Mouse (Mus musculus): ENCODE measurements around the gene Astn2. TPM values are rescaled to one million over a fixed set of nuclear protein-coding genes. Genes with fewer than 3 reads are reported as not detected.

Gene Astn2
- polyA plus RNA-seq, 1 experiment from 2014 or later = 0.69 TPM

DNA sequence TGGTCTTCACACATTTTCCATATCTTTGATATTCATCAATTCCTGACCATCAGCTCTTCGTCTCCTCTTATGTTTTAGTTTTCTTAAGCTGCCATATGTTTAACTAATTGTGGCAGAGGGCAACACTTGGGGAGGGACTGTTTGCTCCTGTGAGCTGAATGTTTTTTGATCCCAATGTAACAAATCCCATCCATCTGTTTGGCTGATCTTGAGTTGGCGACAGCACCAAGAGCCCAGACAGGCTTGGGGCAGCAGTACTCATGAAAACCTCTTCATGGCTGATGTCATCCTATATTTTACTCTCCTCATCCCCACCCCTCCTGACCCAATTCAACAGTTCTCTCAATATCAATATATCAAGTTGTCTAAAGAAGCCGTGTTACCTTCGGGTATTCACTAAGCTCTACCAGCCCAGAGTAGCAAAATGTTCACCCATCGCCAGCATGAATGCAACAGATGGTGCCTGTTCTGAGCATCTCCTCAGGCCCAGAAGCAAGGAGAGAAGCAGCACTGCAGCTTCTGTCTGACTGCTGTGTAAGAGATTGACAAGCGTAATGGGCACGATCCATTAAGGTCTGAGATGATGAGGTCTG is 281.5 kb downstream of the Astn2 start:
- ATAC-seq (no peak), DNase-seq (ENCODE audit: low spot score) (no peak)
- Histone ChIP-seq H3K4me3 (ENCODE audit: low read depth, low read length) (no peak overlapping the region), H3K36me3 (ENCODE audit: insufficient read depth, low read length) (no peaks in the 10 kb centered on the region), H3K4me1 (ENCODE audit: insufficient read depth, low read depth, low read length) (no peaks in the 10 kb centered on the region), H3K9me3 (ENCODE audit: low read length) (no peaks in the 10 kb centered on the region), H3K4me2 (replicated peaks; ENCODE audit: low read depth, low read length) (no peak overlapping the region), H3K27ac (ENCODE audit: low read length) (no peak overlapping the region), H3K27me3 (replicated peaks; ENCODE audit: insufficient read depth, low read length) (no peaks in the 10 kb centered on the region), H3K9ac (replicated peaks; ENCODE audit: low read depth) (no peak overlapping the region)
- WGBS = 81% methylated on average over 7 of the region's 7 CpGs
- TF ChIP-seq CTCF (IDR thresholded peaks at IDR 0.05) (no peak), EP300 (IDR thresholded peaks at IDR 0.05) (no peak)

DNA sequence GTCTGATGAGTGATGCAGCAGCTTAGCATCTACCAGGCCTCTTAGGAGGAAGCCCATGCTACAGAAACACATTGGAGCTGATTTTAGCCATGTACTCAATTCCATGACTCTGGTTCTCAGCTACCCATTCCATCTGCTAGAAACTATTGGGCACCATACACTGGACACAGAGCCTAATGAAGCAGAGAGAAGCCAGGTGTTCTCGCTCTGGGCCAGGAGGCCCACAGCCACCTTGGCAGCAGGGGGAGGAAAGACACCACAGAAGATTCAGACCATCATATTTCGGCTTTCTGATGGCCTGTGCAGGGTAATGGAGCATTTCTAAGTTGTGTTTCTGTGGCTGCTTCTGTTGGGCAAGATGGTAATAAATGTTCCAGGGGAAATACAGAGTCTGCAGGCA is 290.2 kb downstream of the Astn2 start:
- H3K36me3 ChIP-seq (ENCODE audit: insufficient read depth, low read length) = no peaks in the 10 kb centered on the region
- H3K27ac ChIP-seq (ENCODE audit: low read length) = no peak overlapping the region
- no peaks in the 10 kb centered on the region for H3K27me3 ChIP-seq (replicated peaks; ENCODE audit: insufficient read depth, low read length)
- TF ChIP-seq EP300 (IDR thresholded peaks at IDR 0.05) = no peak
- no peak for TF ChIP-seq CTCF (IDR thresholded peaks at IDR 0.05)
- WGBS = 69% methylated on average over 2 of the region's 2 CpGs
- H3K9me3 ChIP-seq (ENCODE audit: low read length) = no peaks in the 10 kb centered on the region
- no peaks in the 10 kb centered on the region for H3K4me1 ChIP-seq (ENCODE audit: insufficient read depth, low read depth, low read length)
- H3K4me3 ChIP-seq (ENCODE audit: low read depth, low read length) = no peak overlapping the region
- no peak for ATAC-seq
- DNase-seq (ENCODE audit: low spot score) = no peak
- no peak overlapping the region for H3K4me2 ChIP-seq (replicated peaks; ENCODE audit: low read depth, low read length)
- H3K9ac ChIP-seq (replicated peaks; ENCODE audit: low read depth) = no peak overlapping the region

GRCm38 (mm10) chr4:66102037-66102436 is 302.4 kb downstream of the Astn2 start:
- TF ChIP-seq CTCF (IDR thresholded peaks at IDR 0.05) = no peak
- TF ChIP-seq EP300 (IDR thresholded peaks at IDR 0.05) = no peak
- Histone ChIP-seq H3K9me3 (ENCODE audit: low read length) (no peaks in the 10 kb centered on the region), H3K4me3 (ENCODE audit: low read depth, low read length) (no peak overlapping the region), H3K27me3 (replicated peaks; ENCODE audit: insufficient read depth, low read length) (no peaks in the 10 kb centered on the region), H3K27ac (ENCODE audit: low read length) (no peak overlapping the region), H3K4me2 (replicated peaks; ENCODE audit: low read depth, low read length) (no peak overlapping the region), H3K36me3 (ENCODE audit: insufficient read depth, low read length) (no peaks in the 10 kb centered on the region), H3K4me1 (ENCODE audit: insufficient read depth, low read depth, low read length) (no peaks in the 10 kb centered on the region), H3K9ac (replicated peaks; ENCODE audit: low read depth) (no peak overlapping the region)
- WGBS = 70% methylated on average over 5 of the region's 5 CpGs
- no peak for ATAC-seq
- no peak for DNase-seq (ENCODE audit: low spot score)

DNA sequence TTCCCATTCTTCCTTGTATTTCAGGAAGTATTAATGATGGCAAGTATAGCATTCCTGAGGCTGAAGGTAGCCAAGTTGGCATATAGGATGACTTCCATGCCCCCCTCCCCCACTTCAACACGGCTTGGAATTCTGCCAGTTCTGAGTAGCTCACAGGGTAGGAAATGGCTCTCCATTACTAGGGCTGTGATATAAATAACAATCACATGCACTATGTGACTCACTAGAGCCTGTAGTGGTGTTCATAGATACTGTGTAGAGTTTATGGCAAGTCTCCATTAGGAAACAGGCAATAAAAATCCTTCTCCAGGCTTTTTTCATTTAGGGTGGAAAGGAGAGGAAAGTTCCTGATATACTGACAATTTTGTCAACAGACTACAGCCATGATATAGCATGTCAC is 306.8 kb downstream of the Astn2 start:
- Histone ChIP-seq H3K27ac (ENCODE audit: low read length) (no peak overlapping the region), H3K36me3 (ENCODE audit: insufficient read depth, low read length) (no peaks in the 10 kb centered on the region)
- WGBS = 70% methylated on average over 1 of the region's 1 CpGs

DNA sequence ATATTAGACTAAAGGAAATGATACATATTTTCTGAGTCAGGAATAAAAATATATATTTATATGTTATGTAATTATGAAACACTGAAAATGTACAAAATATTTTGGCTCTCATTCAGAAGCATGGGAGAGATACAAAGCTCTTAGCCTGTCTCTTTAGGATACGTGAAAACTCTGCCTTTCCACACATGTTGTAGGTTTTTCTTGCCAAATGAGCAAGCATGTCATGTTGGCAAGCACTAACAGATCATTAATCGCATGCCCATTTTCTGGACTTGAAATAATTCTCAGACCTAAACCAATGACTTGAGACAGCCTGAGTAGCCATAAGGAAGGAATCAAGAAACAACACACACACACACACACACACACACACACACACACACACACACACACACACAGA is 308.3 kb downstream of the Astn2 start:
- Histone ChIP-seq H3K9ac (replicated peaks; ENCODE audit: low read depth) (no peak overlapping the region), H3K4me3 (ENCODE audit: low read depth, low read length) (no peak overlapping the region), H3K27ac (ENCODE audit: low read length) (no peak overlapping the region), H3K27me3 (replicated peaks; ENCODE audit: insufficient read depth, low read length) (no peaks in the 10 kb centered on the region), H3K4me1 (ENCODE audit: insufficient read depth, low read depth, low read length) (no peaks in the 10 kb centered on the region), H3K36me3 (ENCODE audit: insufficient read depth, low read length) (no peaks in the 10 kb centered on the region), H3K4me2 (replicated peaks; ENCODE audit: low read depth, low read length) (no peak overlapping the region), H3K9me3 (ENCODE audit: low read length) (no peaks in the 10 kb centered on the region)
- no peak for TF ChIP-seq CTCF (IDR thresholded peaks at IDR 0.05)
- TF ChIP-seq EP300 (IDR thresholded peaks at IDR 0.05) = no peak
- DNase-seq (ENCODE audit: low spot score) (no peak), ATAC-seq (no peak)
- 59% methylated on average over 2 of the region's 2 CpGs for WGBS

More for the DNA sequence above, 306.8 kb downstream of the Astn2 start:
- no peak overlapping the region for H3K4me3 ChIP-seq (ENCODE audit: low read depth, low read length)
- no peak overlapping the region for H3K4me2 ChIP-seq (replicated peaks; ENCODE audit: low read depth, low read length)
- no peaks in the 10 kb centered on the region for H3K27me3 ChIP-seq (replicated peaks; ENCODE audit: insufficient read depth, low read length)
- H3K4me1 ChIP-seq (ENCODE audit: insufficient read depth, low read depth, low read length) = no peaks in the 10 kb centered on the region
- H3K9me3 ChIP-seq (ENCODE audit: low read length) = no peaks in the 10 kb centered on the region
- TF ChIP-seq CTCF (IDR thresholded peaks at IDR 0.05) = no peak
- no peak for TF ChIP-seq EP300 (IDR thresholded peaks at IDR 0.05)
- no peak overlapping the region for H3K9ac ChIP-seq (replicated peaks; ENCODE audit: low read depth)
- DNase-seq (ENCODE audit: low spot score) = peak; percentile 11
- ATAC-seq = no peak

DNA sequence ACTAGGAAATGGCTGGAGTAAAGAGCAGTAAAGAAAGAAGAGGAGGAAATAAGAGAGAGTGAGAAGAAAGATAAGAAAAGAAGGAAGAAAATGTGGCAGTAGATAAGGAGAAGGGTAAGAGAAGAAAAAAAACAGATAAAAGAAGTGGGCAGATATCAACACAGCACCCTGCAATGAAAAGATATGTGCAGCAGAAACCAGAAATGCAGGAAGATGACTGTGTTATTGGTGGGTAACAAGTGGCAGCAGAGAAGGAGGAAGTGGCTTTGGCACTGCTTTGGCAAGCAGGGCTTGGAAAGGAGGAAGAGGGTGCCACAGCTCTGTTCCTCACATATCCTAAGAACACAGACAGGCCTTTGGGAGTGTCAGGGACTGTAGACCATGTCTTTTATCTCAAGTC is 347.2 kb downstream of the Astn2 start:
- no peak for TF ChIP-seq CTCF (IDR thresholded peaks at IDR 0.05)
- no peak for TF ChIP-seq EP300 (IDR thresholded peaks at IDR 0.05)
- H3K27me3 ChIP-seq (replicated peaks; ENCODE audit: insufficient read depth, low read length) = no peaks in the 10 kb centered on the region

GRCm38 (mm10) chr4:66055690-66056089 is 348.7 kb downstream of the Astn2 start:
- H3K4me1 ChIP-seq (ENCODE audit: insufficient read depth, low read depth, low read length) = no peaks in the 10 kb centered on the region
- WGBS = 83% methylated on average over 4 of the region's 4 CpGs
- no peak for TF ChIP-seq EP300 (IDR thresholded peaks at IDR 0.05)
- DNase-seq (ENCODE audit: low spot score) (no peak), ATAC-seq (no peak)
- no peak overlapping the region for H3K9ac ChIP-seq (replicated peaks; ENCODE audit: low read depth)
- H3K4me3 ChIP-seq (ENCODE audit: low read depth, low read length) = no peak overlapping the region
- no peak overlapping the region for H3K4me2 ChIP-seq (replicated peaks; ENCODE audit: low read depth, low read length)
- H3K27ac ChIP-seq (ENCODE audit: low read length) = no peak overlapping the region
- no peaks in the 10 kb centered on the region for H3K36me3 ChIP-seq (ENCODE audit: insufficient read depth, low read length)
- no peaks in the 10 kb centered on the region for H3K27me3 ChIP-seq (replicated peaks; ENCODE audit: insufficient read depth, low read length)
- H3K9me3 ChIP-seq (ENCODE audit: low read length) = no peaks in the 10 kb centered on the region

More for the DNA sequence above, 347.2 kb downstream of the Astn2 start:
- H3K4me3 ChIP-seq (ENCODE audit: low read depth, low read length) = no peak overlapping the region
- no peak overlapping the region for H3K4me2 ChIP-seq (replicated peaks; ENCODE audit: low read depth, low read length)
- no peaks in the 10 kb centered on the region for H3K9me3 ChIP-seq (ENCODE audit: low read length)
- H3K9ac ChIP-seq (replicated peaks; ENCODE audit: low read depth) = no peak overlapping the region
- H3K36me3 ChIP-seq (ENCODE audit: insufficient read depth, low read length) = no peaks in the 10 kb centered on the region
- DNase-seq (ENCODE audit: low spot score) (no peak), ATAC-seq (no peak)
- H3K4me1 ChIP-seq (ENCODE audit: insufficient read depth, low read depth, low read length) = no peaks in the 10 kb centered on the region
- no peak overlapping the region for H3K27ac ChIP-seq (ENCODE audit: low read length)
